Mouse (Mus musculus): ENCODE measurements around the gene Flnb. TPM values are rescaled to one million over a fixed set of nuclear protein-coding genes. Genes with fewer than 3 reads are reported as not detected.

Flnb gene
- polyA plus RNA-seq, 1 experiment from 2014 or later, result 22.5 TPM

DNA sequence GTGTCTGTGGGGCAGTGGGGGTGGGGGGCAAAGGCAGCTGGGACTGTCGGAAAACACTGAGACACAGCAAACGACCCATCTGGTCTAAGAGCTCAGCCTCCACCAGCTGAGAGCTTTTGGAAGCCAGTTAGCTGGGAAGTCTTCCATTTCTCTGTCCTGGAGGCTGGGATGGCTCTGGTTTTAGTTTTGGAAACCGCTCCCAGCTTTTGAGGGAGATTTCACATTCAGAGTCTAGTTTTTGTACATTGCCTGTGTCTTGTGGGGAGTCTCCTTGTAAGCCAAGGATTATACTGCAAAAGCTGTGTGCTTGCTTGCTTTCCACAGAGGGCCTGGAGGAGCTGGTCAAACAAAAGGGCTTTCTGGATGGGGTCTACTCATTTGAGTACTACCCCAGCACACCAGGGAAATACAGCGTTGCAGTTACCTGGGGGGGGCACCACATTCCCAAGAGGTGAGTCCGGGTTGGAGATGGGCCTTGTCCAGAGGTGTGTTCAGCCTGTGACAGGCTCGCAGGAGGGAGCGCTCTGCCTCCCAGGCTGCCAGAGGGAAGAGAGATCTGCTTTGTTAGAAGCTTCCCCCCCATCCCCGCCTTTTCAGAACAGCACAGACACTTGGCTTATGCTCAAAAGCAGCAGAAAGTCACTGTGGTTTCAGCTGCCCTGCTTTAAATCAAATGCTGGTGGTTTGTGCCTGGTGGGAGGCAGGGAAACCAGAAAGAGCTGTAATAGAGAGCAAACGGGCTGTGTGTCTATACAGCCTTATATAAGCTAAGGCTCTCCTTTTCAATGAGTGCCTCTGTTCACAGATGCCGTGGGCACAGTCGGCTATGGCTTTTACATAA, 71.3 kb downstream of the Flnb start:
- Histone ChIP-seq H3K27ac (replicated peaks) (peak overlapping the region; percentile 92), H3K9me3 (no peaks in the 10 kb centered on the region), H3K4me3 (no peak overlapping the region), H3K9ac (no peak overlapping the region), H3K36me3 (peaks cover 50% of the 10 kb centered on the region), H3K4me2 (peak overlapping the region; percentile 21; the same call in 1 of the 2 replicates), H3K4me1 (replicated peaks) (peaks cover 29% of the 10 kb centered on the region), H3K27me3 (no peaks in the 10 kb centered on the region)
- peak; percentile 78 for ATAC-seq (ENCODE audit: low FRiP score, low read depth)
- WGBS, result 37% methylated on average over 11 of the region's 11 CpGs

DNA sequence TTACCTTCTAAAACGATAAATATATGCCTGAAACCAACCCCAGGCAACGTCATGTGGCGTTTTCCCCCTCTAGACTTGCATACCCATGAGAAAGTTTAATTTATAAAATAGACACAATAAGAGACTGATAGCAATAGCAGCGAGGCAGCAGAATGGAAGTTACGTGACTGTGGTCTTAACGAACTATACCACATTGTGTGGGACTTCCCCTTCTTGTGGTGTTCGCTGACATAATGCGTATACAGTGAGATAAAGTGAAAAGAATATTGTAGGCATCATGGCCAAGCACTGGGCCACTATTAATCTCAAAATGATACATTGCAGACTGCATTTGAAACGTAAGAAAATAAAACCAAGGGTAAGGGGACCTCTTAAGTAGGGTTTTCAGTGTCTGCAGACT, 72.1 kb downstream of the Flnb start:
- H3K9ac ChIP-seq, result no peak overlapping the region
- peaks cover 45% of the 10 kb centered on the region for H3K36me3 ChIP-seq
- H3K4me1 ChIP-seq (replicated peaks), result peaks cover 29% of the 10 kb centered on the region
- H3K27me3 ChIP-seq, result no peaks in the 10 kb centered on the region
- H3K4me3 ChIP-seq, result no peak overlapping the region
- H3K9me3 ChIP-seq, result no peaks in the 10 kb centered on the region
- ATAC-seq (ENCODE audit: low FRiP score, low read depth), result no peak
- peak overlapping the region; percentile 13; the same call in 1 of the 2 replicates for H3K4me2 ChIP-seq
- peak overlapping the region; percentile 92 for H3K27ac ChIP-seq (replicated peaks)
- 66% methylated on average over 9 of the region's 9 CpGs for WGBS

DNA sequence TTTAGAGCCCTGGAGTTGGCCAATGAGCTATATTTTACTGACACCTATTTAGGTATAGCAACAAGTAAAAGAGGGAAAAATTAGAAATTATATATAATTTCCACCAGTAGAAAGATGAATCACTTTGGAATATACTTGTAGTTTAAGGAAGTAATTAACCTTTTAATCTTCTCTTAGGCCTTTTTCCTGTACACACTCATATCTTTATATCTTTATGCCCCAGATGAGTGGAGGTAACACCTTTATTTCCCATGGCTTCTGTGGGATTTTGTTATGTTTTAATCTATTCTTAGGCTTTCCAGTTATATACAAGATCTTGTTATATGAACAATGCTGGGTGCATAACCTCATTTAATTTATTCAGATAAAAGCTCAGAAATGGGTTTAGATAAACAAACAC, 73.6 kb downstream of the Flnb start:
- ATAC-seq (ENCODE audit: low FRiP score, low read depth), result no peak
- peaks cover 39% of the 10 kb centered on the region for H3K36me3 ChIP-seq

DNA sequence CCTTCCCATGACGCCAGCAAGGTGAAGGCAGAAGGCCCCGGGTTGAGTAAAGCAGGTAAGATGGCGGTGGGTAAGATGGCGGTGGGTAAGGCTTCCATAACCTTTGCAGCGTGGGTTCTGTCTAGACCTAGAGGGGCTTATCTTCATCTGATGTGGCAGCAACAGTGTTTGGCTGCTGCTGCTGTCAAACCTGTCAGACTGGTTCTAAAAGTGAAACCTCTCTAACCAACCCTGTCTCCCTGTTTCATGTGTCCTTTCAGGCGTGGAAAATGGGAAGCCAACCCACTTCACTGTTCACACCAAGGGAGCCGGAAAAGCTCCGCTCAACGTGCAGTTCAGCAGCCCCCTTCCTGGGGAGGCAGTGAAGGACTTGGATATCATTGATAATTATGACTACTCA, 78.4 kb downstream of the Flnb start:
- no peak for ATAC-seq (ENCODE audit: low FRiP score, low read depth)
- H3K36me3 ChIP-seq, result peaks cover 48% of the 10 kb centered on the region
- no peak overlapping the region for H3K27ac ChIP-seq (replicated peaks)
- H3K4me1 ChIP-seq (replicated peaks), result peaks cover 12% of the 10 kb centered on the region
- no peak overlapping the region for H3K4me3 ChIP-seq
- H3K4me2 ChIP-seq, result no peak overlapping the region
- no peaks in the 10 kb centered on the region for H3K27me3 ChIP-seq
- WGBS, result 90% methylated on average over 9 of the region's 9 CpGs
- no peaks in the 10 kb centered on the region for H3K9me3 ChIP-seq
- H3K9ac ChIP-seq, result no peak overlapping the region

More for the DNA sequence above, 73.6 kb downstream of the Flnb start:
- H3K9ac ChIP-seq, result no peak overlapping the region
- H3K27me3 ChIP-seq, result no peaks in the 10 kb centered on the region
- peaks cover 23% of the 10 kb centered on the region for H3K4me1 ChIP-seq (replicated peaks)
- no peak overlapping the region for H3K4me3 ChIP-seq
- H3K27ac ChIP-seq (replicated peaks), result no peak overlapping the region
- no peaks in the 10 kb centered on the region for H3K9me3 ChIP-seq
- H3K4me2 ChIP-seq, result no peak overlapping the region

DNA sequence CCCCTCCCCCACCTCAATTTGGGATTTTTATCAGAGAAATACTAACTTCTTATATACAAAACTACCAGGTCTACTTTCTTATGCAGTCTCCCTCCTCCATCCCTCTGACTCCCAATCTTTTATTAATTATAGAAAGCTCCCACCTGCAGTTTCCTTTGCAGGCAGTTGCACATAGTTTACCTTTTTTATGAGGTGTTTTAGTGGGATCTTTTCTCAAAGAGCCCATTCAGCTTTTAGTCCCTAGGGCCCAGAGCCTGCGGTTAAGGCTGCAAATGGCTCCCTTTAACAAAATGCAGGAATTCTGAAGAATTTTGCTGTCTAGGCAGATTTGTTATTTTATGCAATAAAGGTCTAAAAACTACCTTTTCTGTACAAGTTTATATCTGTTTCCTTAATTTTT, 78.9 kb downstream of the Flnb start:
- 83% methylated on average over 1 of the region's 1 CpGs for WGBS
- no peak overlapping the region for H3K27ac ChIP-seq (replicated peaks)
- no peak overlapping the region for H3K4me2 ChIP-seq
- H3K9ac ChIP-seq, result no peak overlapping the region
- H3K9me3 ChIP-seq, result no peaks in the 10 kb centered on the region
- ATAC-seq (ENCODE audit: low FRiP score, low read depth), result no peak
- peaks cover 18% of the 10 kb centered on the region for H3K4me1 ChIP-seq (replicated peaks)
- no peak overlapping the region for H3K4me3 ChIP-seq
- peaks cover 47% of the 10 kb centered on the region for H3K36me3 ChIP-seq
- H3K27me3 ChIP-seq, result no peaks in the 10 kb centered on the region

DNA sequence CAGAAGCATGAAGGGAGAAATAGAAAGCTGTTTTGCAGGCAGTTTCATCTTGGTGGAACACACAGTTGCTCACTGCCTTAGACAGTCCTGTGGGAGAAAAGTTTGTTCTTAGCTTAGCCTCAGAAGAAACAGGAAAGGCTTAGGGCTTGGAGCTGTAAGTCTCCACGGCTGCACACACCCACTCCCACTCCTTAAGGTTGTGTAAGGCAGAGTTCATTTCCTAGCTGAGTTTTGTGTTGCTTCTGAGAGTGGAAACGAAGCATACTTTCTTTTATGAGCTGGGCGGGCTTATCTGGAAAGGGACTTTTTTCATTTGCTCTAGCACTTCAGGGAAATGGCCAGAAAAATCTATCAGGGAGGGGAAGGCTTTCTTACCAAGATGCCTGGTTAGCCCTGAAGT, 82.2 kb downstream of the Flnb start:
- H3K4me3 ChIP-seq, result no peak overlapping the region
- H3K27me3 ChIP-seq, result no peaks in the 10 kb centered on the region
- WGBS, result 78% methylated on average over 3 of the region's 3 CpGs
- no peaks in the 10 kb centered on the region for H3K9me3 ChIP-seq
- ATAC-seq (ENCODE audit: low FRiP score, low read depth), result no peak
- H3K36me3 ChIP-seq, result peaks cover 35% of the 10 kb centered on the region
- H3K4me1 ChIP-seq (replicated peaks), result peaks cover 23% of the 10 kb centered on the region
- H3K27ac ChIP-seq (replicated peaks), result peak overlapping the region; percentile 65; the same call in 1 of the 2 replicates
- H3K4me2 ChIP-seq, result no peak overlapping the region
- H3K9ac ChIP-seq, result no peak overlapping the region

DNA sequence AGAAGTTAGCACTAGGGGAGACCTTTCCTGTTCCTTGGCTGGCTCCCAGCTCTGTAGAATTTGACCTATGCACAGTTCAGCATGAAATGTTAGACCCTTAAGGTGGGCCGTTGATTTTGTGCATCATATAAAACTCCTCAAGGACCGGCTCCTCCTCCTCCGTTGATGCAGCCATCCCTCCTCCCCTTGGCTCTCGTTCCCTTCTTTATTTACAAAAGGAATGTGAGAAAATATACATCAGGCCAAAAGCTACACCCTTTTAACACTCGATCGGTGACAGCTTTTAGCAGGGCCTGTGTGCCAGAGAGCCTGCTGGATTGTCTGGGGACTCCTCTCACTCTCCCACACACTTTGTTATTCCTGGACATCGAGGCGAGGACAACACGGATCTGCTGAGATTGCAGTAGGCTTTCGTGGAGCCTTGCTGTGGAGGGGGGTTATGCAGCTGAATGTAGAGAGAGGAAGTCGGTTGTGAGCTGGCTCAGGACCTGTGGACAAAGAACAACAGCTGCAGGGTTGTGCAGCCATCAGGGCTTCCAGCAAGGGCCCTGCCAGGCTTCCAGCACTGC, 82.8 kb downstream of the Flnb start:
- H3K9ac ChIP-seq, result no peak overlapping the region
- H3K4me1 ChIP-seq (replicated peaks), result peaks cover 23% of the 10 kb centered on the region
- no peaks in the 10 kb centered on the region for H3K9me3 ChIP-seq
- peaks cover 40% of the 10 kb centered on the region for H3K36me3 ChIP-seq
- no peaks in the 10 kb centered on the region for H3K27me3 ChIP-seq
- H3K27ac ChIP-seq (replicated peaks), result peak overlapping the region; percentile 65
- peak; percentile 46; the same call in 1 of the 2 replicates for ATAC-seq (ENCODE audit: low FRiP score, low read depth)
- WGBS, result 53% methylated on average over 11 of the region's 11 CpGs
- H3K4me2 ChIP-seq, result no peak overlapping the region
- no peak overlapping the region for H3K4me3 ChIP-seq

DNA sequence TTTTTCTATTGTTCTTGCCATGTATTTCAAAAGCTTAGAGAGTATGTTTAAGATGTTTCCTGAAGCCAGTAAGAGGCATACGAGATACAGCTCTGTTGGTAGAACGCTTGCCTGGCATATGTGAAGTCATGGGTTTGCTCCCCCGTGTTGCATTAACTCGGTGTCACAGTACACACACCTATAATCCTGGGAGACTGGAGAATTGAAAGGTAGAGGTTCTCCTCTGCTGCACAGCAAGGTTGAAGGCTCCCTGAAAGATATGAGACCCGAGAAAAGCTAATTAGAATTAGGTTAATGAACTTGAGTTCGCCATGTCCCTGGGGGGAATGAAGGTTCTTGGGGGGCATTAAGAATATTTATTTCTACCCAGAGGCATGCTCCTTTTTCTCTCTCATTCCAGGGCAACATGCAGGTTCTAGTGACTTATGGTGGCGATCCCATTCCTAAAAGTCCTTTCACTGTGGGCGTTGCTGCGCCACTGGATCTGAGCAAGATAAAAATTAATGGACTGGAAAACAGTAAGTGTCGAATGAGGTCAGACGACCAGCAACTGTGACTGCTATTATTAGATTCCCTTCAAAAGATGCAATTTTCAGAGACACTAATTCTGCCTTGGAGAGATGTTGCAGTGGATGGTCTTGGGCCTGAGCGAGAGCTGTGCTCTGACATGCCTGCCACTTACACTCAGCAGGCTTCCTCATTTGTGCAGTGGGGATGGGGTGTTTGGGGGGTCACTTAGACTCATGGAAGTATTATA, 83.9 kb downstream of the Flnb start:
- 52% methylated on average over 12 of the region's 12 CpGs for WGBS
- H3K4me3 ChIP-seq, result no peak overlapping the region
- no peak overlapping the region for H3K9ac ChIP-seq
- no peaks in the 10 kb centered on the region for H3K27me3 ChIP-seq
- no peaks in the 10 kb centered on the region for H3K9me3 ChIP-seq
- H3K4me2 ChIP-seq, result no peak overlapping the region
- H3K27ac ChIP-seq (replicated peaks), result peak overlapping the region; percentile 65
- peaks cover 42% of the 10 kb centered on the region for H3K36me3 ChIP-seq
- peak; percentile 75 for ATAC-seq (ENCODE audit: low FRiP score, low read depth)
- H3K4me1 ChIP-seq (replicated peaks), result peaks cover 23% of the 10 kb centered on the region

DNA sequence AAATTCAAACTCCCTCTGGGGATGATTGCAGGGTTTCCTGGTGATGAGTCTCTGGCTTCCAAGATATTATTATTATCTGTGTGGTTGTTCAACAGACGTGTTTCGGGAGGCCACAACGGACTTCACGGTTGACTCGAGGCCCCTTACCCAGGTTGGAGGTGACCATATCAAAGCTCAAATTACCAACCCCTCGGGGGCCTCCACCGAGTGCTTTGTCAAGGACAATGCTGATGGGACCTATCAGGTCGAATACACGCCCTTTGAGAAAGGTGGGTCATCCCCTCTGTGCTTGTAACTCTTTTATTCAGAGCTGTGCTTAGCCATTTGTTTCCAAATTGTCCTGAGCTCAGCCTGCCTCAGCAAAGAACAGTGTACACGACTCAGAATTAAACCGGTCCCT, 89.3 kb downstream of the Flnb start:
- peaks cover under 1% of the 10 kb centered on the region for H3K4me1 ChIP-seq (replicated peaks)
- no peak overlapping the region for H3K4me2 ChIP-seq
- no peak overlapping the region for H3K9ac ChIP-seq
- no peaks in the 10 kb centered on the region for H3K9me3 ChIP-seq
- H3K4me3 ChIP-seq, result no peak overlapping the region
- H3K36me3 ChIP-seq, result peaks cover 61% of the 10 kb centered on the region
- WGBS, result 86% methylated on average over 11 of the region's 11 CpGs
- ATAC-seq (ENCODE audit: low FRiP score, low read depth), result no peak
- H3K27me3 ChIP-seq, result no peaks in the 10 kb centered on the region
- H3K27ac ChIP-seq (replicated peaks), result no peak overlapping the region

DNA sequence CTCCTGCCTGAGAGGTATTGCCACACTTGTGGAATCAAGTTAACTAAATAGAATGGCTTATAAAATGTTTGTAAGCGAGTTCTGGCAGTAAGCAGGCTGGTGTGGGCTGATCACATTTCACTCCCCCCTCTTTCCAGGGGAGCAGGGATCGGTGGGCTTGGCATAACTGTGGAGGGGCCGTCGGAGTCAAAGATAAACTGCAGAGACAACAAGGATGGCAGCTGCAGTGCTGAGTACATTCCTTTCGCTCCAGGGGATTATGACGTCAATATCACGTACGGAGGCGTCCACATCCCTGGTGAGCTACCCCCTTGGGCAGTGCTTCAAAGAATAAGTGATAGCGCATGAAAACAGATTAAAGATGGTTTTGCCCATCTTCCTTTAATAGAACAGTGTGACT, 91.7 kb downstream of the Flnb start:
- H3K9me3 ChIP-seq, result no peaks in the 10 kb centered on the region
- no peak overlapping the region for H3K27ac ChIP-seq (replicated peaks)
- H3K4me3 ChIP-seq, result no peak overlapping the region
- H3K27me3 ChIP-seq, result no peaks in the 10 kb centered on the region
- peaks cover 65% of the 10 kb centered on the region for H3K36me3 ChIP-seq
- H3K4me2 ChIP-seq, result no peak overlapping the region
- no peak for ATAC-seq (ENCODE audit: low FRiP score, low read depth)
- H3K4me1 ChIP-seq (replicated peaks), result no peaks in the 10 kb centered on the region
- 77% methylated on average over 10 of the region's 10 CpGs for WGBS
- no peak overlapping the region for H3K9ac ChIP-seq

DNA sequence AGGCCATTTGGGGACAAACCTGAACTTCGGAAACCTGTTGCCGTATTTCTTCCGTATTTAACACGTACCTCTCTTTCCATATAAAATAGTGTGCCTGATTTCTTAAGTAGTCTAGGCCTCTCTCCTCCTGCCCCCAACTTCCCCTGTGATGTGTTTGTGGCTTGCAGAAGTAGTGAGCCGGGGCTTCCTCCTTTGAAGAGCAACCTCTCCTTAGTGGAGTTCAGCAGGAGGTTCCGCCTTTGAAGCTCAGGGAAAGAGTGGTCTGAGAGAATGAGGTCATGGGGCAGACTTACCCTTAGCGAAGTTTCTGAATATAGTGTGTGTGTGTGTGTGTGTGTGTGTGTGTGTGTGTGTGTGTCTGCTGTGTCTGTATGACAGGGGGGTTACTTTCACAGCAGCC, 96.1 kb downstream of the Flnb start:
- Histone ChIP-seq H3K36me3 (peaks cover 72% of the 10 kb centered on the region), H3K9me3 (no peaks in the 10 kb centered on the region), H3K9ac (no peak overlapping the region), H3K4me3 (no peak overlapping the region), H3K4me1 (replicated peaks) (no peaks in the 10 kb centered on the region), H3K4me2 (no peak overlapping the region), H3K27me3 (no peaks in the 10 kb centered on the region), H3K27ac (replicated peaks) (no peak overlapping the region)
- no peak for ATAC-seq (ENCODE audit: low FRiP score, low read depth)
- 71% methylated on average over 7 of the region's 7 CpGs for WGBS

DNA sequence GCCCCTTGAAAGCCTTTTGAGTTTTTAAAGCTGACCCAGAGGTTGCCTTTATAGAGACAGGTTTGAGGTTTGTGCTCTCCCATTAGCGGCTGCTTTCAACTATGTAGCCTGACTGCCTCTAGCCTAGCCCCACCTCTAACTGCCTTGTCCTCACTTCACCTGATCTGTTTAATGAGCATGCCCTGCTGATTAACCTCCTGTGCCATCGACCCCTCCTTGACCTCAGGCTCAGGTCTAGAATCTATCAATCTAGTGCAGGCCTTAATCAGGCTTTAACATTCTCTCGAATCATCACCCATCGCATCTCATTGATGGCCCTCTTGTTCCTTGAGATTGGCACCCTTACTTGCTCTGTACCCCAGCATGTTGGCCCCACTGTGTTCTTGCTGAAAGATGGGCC, 96.7 kb downstream of the Flnb start:
- ATAC-seq (ENCODE audit: low FRiP score, low read depth), result no peak
- Histone ChIP-seq H3K4me3 (no peak overlapping the region), H3K27me3 (no peaks in the 10 kb centered on the region), H3K9ac (no peak overlapping the region), H3K4me1 (replicated peaks) (no peaks in the 10 kb centered on the region), H3K4me2 (no peak overlapping the region), H3K9me3 (no peaks in the 10 kb centered on the region), H3K27ac (replicated peaks) (no peak overlapping the region), H3K36me3 (peaks cover 73% of the 10 kb centered on the region)
- WGBS, result 81% methylated on average over 4 of the region's 4 CpGs
